Mouse (Mus musculus): ENCODE measurements at regions not wholly inside any gene's neighbourhood (a gene's known extent, or its start where the extent isn't known, plus 50 kb on each side); places are given as distances from the start of the nearest gene placed in this dataset.
"Not testable (repeated sequence)": the region's sequence is repeated elsewhere in the genome, so short reads cannot be mapped to it uniquely, and the experiment has no call there.

GRCm38 (mm10) chr17:4526466-4526865 is 467.7 kb upstream of the Arid1b start:
- Histone ChIP-seq H3K4me2 (no peak overlapping the region), H3K27ac (no peak overlapping the region), H3K36me3 (no peaks in the 10 kb centered on the region), H3K9ac (no peak overlapping the region), H3K27me3 (no peaks in the 10 kb centered on the region), H3K4me1 (no peaks in the 10 kb centered on the region), H3K4me3 (no peak overlapping the region), H3K9me3 (no peaks in the 10 kb centered on the region)
- WGBS, result 61% methylated on average over 7 of the region's 7 CpGs
- ATAC-seq (ENCODE audit: borderline replicate concordance, extremely low read depth, low FRiP score, low TSS enrichment), result no peak

- Histone ChIP-seq H3K36me3 (no peaks in the 10 kb centered on the region), H3K27me3 (no peaks in the 10 kb centered on the region), H3K4me1 (no peaks in the 10 kb centered on the region), H3K9me3 (no peaks in the 10 kb centered on the region), H3K4me2 (no peak overlapping the region), H3K4me3 (no peak overlapping the region), H3K9ac (no peak overlapping the region), H3K27ac (no peak overlapping the region)
- 67% methylated on average over 2 of the region's 2 CpGs for WGBS
- no peak for ATAC-seq (ENCODE audit: borderline replicate concordance, extremely low read depth, low FRiP score, low TSS enrichment)
Measured at GRCm38 (mm10) chr17:4532126-4532525, 462.0 kb upstream of the Arid1b start.

GRCm38 (mm10) chr17:4540435-4540834 is 453.7 kb upstream of the Arid1b start:
- H3K36me3 ChIP-seq, result no peaks in the 10 kb centered on the region
- no peaks in the 10 kb centered on the region for H3K27me3 ChIP-seq
- no peak overlapping the region for H3K4me3 ChIP-seq
- no peak for ATAC-seq (ENCODE audit: borderline replicate concordance, extremely low read depth, low FRiP score, low TSS enrichment)
- no peaks in the 10 kb centered on the region for H3K9me3 ChIP-seq
- no peak overlapping the region for H3K27ac ChIP-seq
- WGBS, result 83% methylated on average over 2 of the region's 2 CpGs
- H3K4me2 ChIP-seq, result no peak overlapping the region
- no peaks in the 10 kb centered on the region for H3K4me1 ChIP-seq
- H3K9ac ChIP-seq, result no peak overlapping the region

GRCm38 (mm10) chr17:4541020-4541743 is 452.9 kb upstream of the Arid1b start:
- no peak for ATAC-seq (ENCODE audit: borderline replicate concordance, extremely low read depth, low FRiP score, low TSS enrichment)
- H3K27me3 ChIP-seq, result no peaks in the 10 kb centered on the region
- WGBS, result 49% methylated on average over 7 of the region's 7 CpGs
- no peak overlapping the region for H3K27ac ChIP-seq
- H3K4me3 ChIP-seq, result no peak overlapping the region
- no peaks in the 10 kb centered on the region for H3K9me3 ChIP-seq
- H3K36me3 ChIP-seq, result no peaks in the 10 kb centered on the region
- no peak overlapping the region for H3K9ac ChIP-seq
- H3K4me2 ChIP-seq, result no peak overlapping the region
- H3K4me1 ChIP-seq, result no peaks in the 10 kb centered on the region

GRCm38 (mm10) chr17:4546579-4546978 is 447.6 kb upstream of the Arid1b start:
- 61% methylated on average over 2 of the region's 2 CpGs for WGBS
- H3K27me3 ChIP-seq, result no peaks in the 10 kb centered on the region
- ATAC-seq (ENCODE audit: borderline replicate concordance, extremely low read depth, low FRiP score, low TSS enrichment), result no peak
- no peaks in the 10 kb centered on the region for H3K36me3 ChIP-seq
- H3K4me3 ChIP-seq, result no peak overlapping the region
- H3K27ac ChIP-seq, result no peak overlapping the region
- no peak overlapping the region for H3K4me2 ChIP-seq
- H3K9ac ChIP-seq, result no peak overlapping the region
- no peaks in the 10 kb centered on the region for H3K9me3 ChIP-seq
- H3K4me1 ChIP-seq, result no peaks in the 10 kb centered on the region

- ATAC-seq (ENCODE audit: borderline replicate concordance, extremely low read depth, low FRiP score, low TSS enrichment); H3K9me3 ChIP-seq; H3K36me3 ChIP-seq; H3K27ac ChIP-seq; H3K4me3 ChIP-seq; H3K4me1 ChIP-seq; H3K9ac ChIP-seq; H3K4me2 ChIP-seq; H3K27me3 ChIP-seq: not testable (repeated sequence)
- 78% methylated on average over 4 of the region's 4 CpGs for WGBS
Measured at GRCm38 (mm10) chr17:4553026-4553425, 441.1 kb upstream of the Arid1b start.

- H3K9ac ChIP-seq, result no peak overlapping the region
- H3K4me3 ChIP-seq, result no peak overlapping the region
- H3K4me2 ChIP-seq, result no peak overlapping the region
- H3K36me3 ChIP-seq, result no peaks in the 10 kb centered on the region
- H3K9me3 ChIP-seq, result no peaks in the 10 kb centered on the region
- H3K4me1 ChIP-seq, result peaks cover 10% of the 10 kb centered on the region; the same call in 1 of the 2 replicates
- no peak for ATAC-seq (ENCODE audit: borderline replicate concordance, extremely low read depth, low FRiP score, low TSS enrichment)
- no peak overlapping the region for H3K27ac ChIP-seq
- WGBS, result 39% methylated on average over 3 of the region's 3 CpGs
- H3K27me3 ChIP-seq, result no peaks in the 10 kb centered on the region
Measured at GRCm38 (mm10) chr17:4563641-4564040, 430.5 kb upstream of the Arid1b start.

GRCm38 (mm10) chr17:4576883-4577282 is 417.2 kb upstream of the Arid1b start:
- WGBS, result 44% methylated on average over 5 of the region's 5 CpGs
- Histone ChIP-seq H3K27me3 (no peaks in the 10 kb centered on the region), H3K27ac (no peak overlapping the region), H3K4me3 (no peak overlapping the region), H3K36me3 (no peaks in the 10 kb centered on the region), H3K4me1 (no peaks in the 10 kb centered on the region), H3K9me3 (no peaks in the 10 kb centered on the region), H3K9ac (no peak overlapping the region), H3K4me2 (no peak overlapping the region)
- ATAC-seq (ENCODE audit: borderline replicate concordance, extremely low read depth, low FRiP score, low TSS enrichment), result no peak

- ATAC-seq (ENCODE audit: borderline replicate concordance, extremely low read depth, low FRiP score, low TSS enrichment), result no peak
- no peak overlapping the region for H3K4me2 ChIP-seq
- H3K36me3 ChIP-seq, result no peaks in the 10 kb centered on the region
- 87% methylated on average over 11 of the region's 11 CpGs for WGBS
- no peak overlapping the region for H3K27ac ChIP-seq
- H3K27me3 ChIP-seq, result no peaks in the 10 kb centered on the region
- H3K4me1 ChIP-seq, result no peaks in the 10 kb centered on the region
- no peak overlapping the region for H3K9ac ChIP-seq
- no peak overlapping the region for H3K4me3 ChIP-seq
- H3K9me3 ChIP-seq, result no peaks in the 10 kb centered on the region
Measured at GRCm38 (mm10) chr17:4581851-4582250, 412.3 kb upstream of the Arid1b start.

GRCm38 (mm10) chr17:4610481-4610880 is 383.7 kb upstream of the Arid1b start:
- no peak for ATAC-seq (ENCODE audit: borderline replicate concordance, extremely low read depth, low FRiP score, low TSS enrichment)
- no peaks in the 10 kb centered on the region for H3K9me3 ChIP-seq
- no peak overlapping the region for H3K4me2 ChIP-seq
- no peaks in the 10 kb centered on the region for H3K36me3 ChIP-seq
- H3K27ac ChIP-seq, result no peak overlapping the region
- no peaks in the 10 kb centered on the region for H3K4me1 ChIP-seq
- H3K9ac ChIP-seq, result no peak overlapping the region
- H3K27me3 ChIP-seq, result no peaks in the 10 kb centered on the region
- 51% methylated on average over 8 of the region's 8 CpGs for WGBS
- no peak overlapping the region for H3K4me3 ChIP-seq

GRCm38 (mm10) chr17:4610993-4611392 is 383.1 kb upstream of the Arid1b start:
- 83% methylated on average over 4 of the region's 5 CpGs for WGBS
- Histone ChIP-seq H3K9ac (no peak overlapping the region), H3K27me3 (no peaks in the 10 kb centered on the region), H3K4me2 (no peak overlapping the region), H3K9me3 (no peaks in the 10 kb centered on the region), H3K4me1 (no peaks in the 10 kb centered on the region), H3K27ac (no peak overlapping the region), H3K4me3 (no peak overlapping the region), H3K36me3 (no peaks in the 10 kb centered on the region)
- ATAC-seq (ENCODE audit: borderline replicate concordance, extremely low read depth, low FRiP score, low TSS enrichment), result no peak

- no peaks in the 10 kb centered on the region for H3K36me3 ChIP-seq
- no peak overlapping the region for H3K27ac ChIP-seq
- no peaks in the 10 kb centered on the region for H3K27me3 ChIP-seq
- no peak overlapping the region for H3K4me2 ChIP-seq
- H3K9ac ChIP-seq, result no peak overlapping the region
- no peak for ATAC-seq (ENCODE audit: borderline replicate concordance, extremely low read depth, low FRiP score, low TSS enrichment)
- WGBS, result 75% methylated on average over 2 of the region's 2 CpGs
- H3K4me1 ChIP-seq, result no peaks in the 10 kb centered on the region
- no peaks in the 10 kb centered on the region for H3K9me3 ChIP-seq
- H3K4me3 ChIP-seq, result no peak overlapping the region
Measured at GRCm38 (mm10) chr17:4611711-4612110, 382.4 kb upstream of the Arid1b start.

- ATAC-seq (ENCODE audit: borderline replicate concordance, extremely low read depth, low FRiP score, low TSS enrichment), result no peak
- Histone ChIP-seq H3K9ac (no peak overlapping the region), H3K4me2 (no peak overlapping the region), H3K9me3 (no peaks in the 10 kb centered on the region), H3K4me1 (no peaks in the 10 kb centered on the region), H3K27me3 (no peaks in the 10 kb centered on the region), H3K4me3 (no peak overlapping the region), H3K36me3 (no peaks in the 10 kb centered on the region), H3K27ac (no peak overlapping the region)
- WGBS, result 39% methylated on average over 10 of the region's 10 CpGs
Measured at GRCm38 (mm10) chr17:4612136-4612535, 382.0 kb upstream of the Arid1b start.

All from lung, embryonic 15.5 days (tissue).